Mouse (Mus musculus): ENCODE data around the gene Gpm6b. TPM values are rescaled to one million over a fixed set of nuclear protein-coding genes. Genes with fewer than 3 reads are reported as not detected.

Gene Gpm6b
- polyA plus RNA-seq, 1 experiment, result 2.4 TPM

DNA sequence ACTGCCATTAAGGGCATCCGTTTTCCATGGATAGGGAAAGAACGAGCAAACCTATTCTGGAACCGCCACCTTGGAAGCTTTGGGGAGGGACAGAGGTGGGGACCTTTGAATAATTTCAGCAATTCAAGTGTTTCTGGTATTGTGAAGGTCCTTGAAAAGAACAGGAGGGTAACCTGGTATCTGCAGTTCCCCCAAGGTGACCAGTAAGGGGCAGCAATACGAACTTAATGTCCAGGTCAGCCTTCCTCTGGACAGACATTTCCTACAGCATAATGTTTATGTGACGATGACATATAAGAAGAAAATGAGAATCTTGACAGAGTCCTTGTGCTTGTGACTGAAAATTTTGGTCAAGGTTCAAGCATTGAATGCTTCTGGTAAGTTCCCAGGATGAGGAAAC is 139.9 kb downstream of the Gpm6b start:
- H3K27me3 ChIP-seq (ENCODE audit: control insufficient read depth, insufficient read depth, low read length), result no peaks in the 10 kb centered on the region
- 96% methylated on average over 5 of the region's 5 CpGs for WGBS
- DNase-seq, result no peak
- no peaks in the 10 kb centered on the region for H3K4me1 ChIP-seq (replicated peaks; ENCODE audit: control insufficient read depth, insufficient read depth, low read length)
- H3K27ac ChIP-seq (ENCODE audit: control insufficient read depth, insufficient read depth, low read length), result no peak overlapping the region
- H3K36me3 ChIP-seq (ENCODE audit: control insufficient read depth, insufficient read depth, low read length), result no peaks in the 10 kb centered on the region
- TF ChIP-seq CTCF (IDR thresholded peaks at IDR 0.05; ENCODE audit: borderline replicate concordance, control insufficient read depth, extremely low read depth, insufficient read depth, low read length, poor library complexity) (no peak), POLR2A (IDR thresholded peaks at IDR 0.05; ENCODE audit: control insufficient read depth, extremely low read depth, insufficient read depth, low read length, poor library complexity) (no peak)
- no peak overlapping the region for H3K4me3 ChIP-seq (ENCODE audit: control insufficient read depth, insufficient read depth, low read length)

DNA sequence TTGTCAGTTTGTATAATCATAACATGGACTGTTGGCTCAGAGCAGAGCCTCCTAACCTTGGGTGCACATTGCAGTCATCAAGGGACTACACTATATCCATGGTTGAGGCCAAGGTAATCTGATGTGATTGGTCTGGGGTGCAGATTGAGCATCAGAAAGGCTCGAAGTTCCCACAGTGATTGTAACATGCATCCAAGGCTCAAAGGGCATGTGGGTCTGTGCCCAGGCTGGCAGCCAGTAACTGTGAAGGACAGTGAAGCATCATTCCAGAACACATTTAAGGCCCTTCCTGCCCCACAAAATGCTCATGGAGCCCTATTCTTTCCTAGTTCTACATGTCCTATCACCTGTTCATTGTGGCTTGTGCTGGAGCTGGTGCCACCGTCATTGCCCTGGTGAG is 144.9 kb downstream of the Gpm6b start:
- 84% methylated on average over 2 of the region's 2 CpGs for WGBS
- no peaks in the 10 kb centered on the region for H3K27me3 ChIP-seq (ENCODE audit: control insufficient read depth, insufficient read depth, low read length)

GRCm38 (mm10) chrX:166384935-166385334 is 146.2 kb downstream of the Gpm6b start:
- Histone ChIP-seq H3K27me3 (ENCODE audit: control insufficient read depth, insufficient read depth, low read length) (no peaks in the 10 kb centered on the region), H3K27ac (ENCODE audit: control insufficient read depth, insufficient read depth, low read length) (no peak overlapping the region), H3K4me3 (ENCODE audit: control insufficient read depth, insufficient read depth, low read length) (no peak overlapping the region), H3K4me1 (replicated peaks; ENCODE audit: control insufficient read depth, insufficient read depth, low read length) (no peaks in the 10 kb centered on the region), H3K36me3 (ENCODE audit: control insufficient read depth, insufficient read depth, low read length) (no peaks in the 10 kb centered on the region)
- TF ChIP-seq CTCF (IDR thresholded peaks at IDR 0.05; ENCODE audit: borderline replicate concordance, control insufficient read depth, extremely low read depth, insufficient read depth, low read length, poor library complexity) (no peak), POLR2A (IDR thresholded peaks at IDR 0.05; ENCODE audit: control insufficient read depth, extremely low read depth, insufficient read depth, low read length, poor library complexity) (no peak)
- DNase-seq, result no peak
- WGBS, result 90% methylated on average over 3 of the region's 3 CpGs

More for the DNA sequence above, 144.9 kb downstream of the Gpm6b start:
- no peaks in the 10 kb centered on the region for H3K36me3 ChIP-seq (ENCODE audit: control insufficient read depth, insufficient read depth, low read length)
- no peaks in the 10 kb centered on the region for H3K4me1 ChIP-seq (replicated peaks; ENCODE audit: control insufficient read depth, insufficient read depth, low read length)
- no peak overlapping the region for H3K27ac ChIP-seq (ENCODE audit: control insufficient read depth, insufficient read depth, low read length)
- no peak for DNase-seq
- no peak overlapping the region for H3K4me3 ChIP-seq (ENCODE audit: control insufficient read depth, insufficient read depth, low read length)
- TF ChIP-seq POLR2A (IDR thresholded peaks at IDR 0.05; ENCODE audit: control insufficient read depth, extremely low read depth, insufficient read depth, low read length, poor library complexity) (no peak), CTCF (IDR thresholded peaks at IDR 0.05; ENCODE audit: borderline replicate concordance, control insufficient read depth, extremely low read depth, insufficient read depth, low read length, poor library complexity) (no peak)

DNA sequence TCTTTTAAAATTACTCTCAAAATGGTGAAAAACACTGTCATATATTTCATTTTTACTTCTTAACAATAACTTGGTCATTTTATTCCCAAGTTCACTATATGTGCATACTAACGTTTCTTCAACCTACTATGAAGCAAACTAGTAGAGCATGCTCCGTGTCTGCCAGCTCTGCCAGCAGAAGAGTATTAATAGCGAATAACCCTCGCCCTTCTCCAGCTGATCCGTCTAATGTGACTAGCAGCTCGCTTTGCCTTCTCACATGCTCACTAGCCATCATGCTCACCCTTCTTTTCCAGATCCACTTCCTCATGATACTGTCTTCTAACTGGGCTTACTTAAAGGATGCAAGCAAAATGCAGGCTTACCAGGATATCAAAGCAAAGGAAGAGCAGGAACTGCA is 147.9 kb downstream of the Gpm6b start:
- Histone ChIP-seq H3K27me3 (ENCODE audit: control insufficient read depth, insufficient read depth, low read length) (no peaks in the 10 kb centered on the region), H3K4me1 (replicated peaks; ENCODE audit: control insufficient read depth, insufficient read depth, low read length) (no peaks in the 10 kb centered on the region), H3K27ac (ENCODE audit: control insufficient read depth, insufficient read depth, low read length) (no peak overlapping the region), H3K4me3 (ENCODE audit: control insufficient read depth, insufficient read depth, low read length) (no peak overlapping the region), H3K36me3 (ENCODE audit: control insufficient read depth, insufficient read depth, low read length) (no peaks in the 10 kb centered on the region)
- TF ChIP-seq CTCF (IDR thresholded peaks at IDR 0.05; ENCODE audit: borderline replicate concordance, control insufficient read depth, extremely low read depth, insufficient read depth, low read length, poor library complexity), result no peak
- TF ChIP-seq POLR2A (IDR thresholded peaks at IDR 0.05; ENCODE audit: control insufficient read depth, extremely low read depth, insufficient read depth, low read length, poor library complexity), result no peak
- WGBS, result 95% methylated on average over 6 of the region's 6 CpGs
- DNase-seq, result no peak

- no peak overlapping the region for H3K27ac ChIP-seq (ENCODE audit: control insufficient read depth, insufficient read depth, low read length)
- no peaks in the 10 kb centered on the region for H3K4me1 ChIP-seq (replicated peaks; ENCODE audit: control insufficient read depth, insufficient read depth, low read length)
- H3K36me3 ChIP-seq (ENCODE audit: control insufficient read depth, insufficient read depth, low read length), result no peaks in the 10 kb centered on the region
- DNase-seq, result peak; percentile 6
- TF ChIP-seq POLR2A (IDR thresholded peaks at IDR 0.05; ENCODE audit: control insufficient read depth, extremely low read depth, insufficient read depth, low read length, poor library complexity), result no peak
- no peak for TF ChIP-seq CTCF (IDR thresholded peaks at IDR 0.05; ENCODE audit: borderline replicate concordance, control insufficient read depth, extremely low read depth, insufficient read depth, low read length, poor library complexity)
- no peaks in the 10 kb centered on the region for H3K27me3 ChIP-seq (ENCODE audit: control insufficient read depth, insufficient read depth, low read length)
- no peak overlapping the region for H3K4me3 ChIP-seq (ENCODE audit: control insufficient read depth, insufficient read depth, low read length)
- 96% methylated on average over 1 of the region's 1 CpGs for WGBS
Observed at GRCm38 (mm10) chrX:166393753-166394152, 155.0 kb downstream of the Gpm6b start.

DNA sequence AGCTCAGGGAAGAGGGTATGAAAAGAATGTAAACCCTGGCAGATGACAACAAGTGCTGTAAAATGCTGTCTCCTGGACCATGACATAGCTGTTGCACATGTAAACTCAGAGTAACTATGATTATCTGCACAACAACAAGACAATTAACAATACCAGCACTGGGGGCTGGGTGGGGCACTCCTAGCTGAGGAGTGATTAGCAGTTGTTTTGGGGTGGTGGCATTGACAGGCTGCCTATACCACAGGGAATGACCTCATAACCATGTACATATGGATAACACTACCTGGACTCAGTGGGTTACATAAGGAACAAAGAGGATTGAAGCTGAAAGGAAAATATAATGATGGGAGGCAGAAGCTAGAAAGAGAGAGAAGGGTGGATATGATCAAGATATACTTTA is 169.2 kb downstream of the Gpm6b start:
- no peak for DNase-seq
- Histone ChIP-seq H3K27me3 (ENCODE audit: control insufficient read depth, insufficient read depth, low read length) (no peaks in the 10 kb centered on the region), H3K36me3 (ENCODE audit: control insufficient read depth, insufficient read depth, low read length) (peaks cover 9% of the 10 kb centered on the region; the same call in 1 of the 2 replicates), H3K4me1 (replicated peaks; ENCODE audit: control insufficient read depth, insufficient read depth, low read length) (no peaks in the 10 kb centered on the region), H3K27ac (ENCODE audit: control insufficient read depth, insufficient read depth, low read length) (no peak overlapping the region), H3K4me3 (ENCODE audit: control insufficient read depth, insufficient read depth, low read length) (no peak overlapping the region)
- TF ChIP-seq CTCF (IDR thresholded peaks at IDR 0.05; ENCODE audit: borderline replicate concordance, control insufficient read depth, extremely low read depth, insufficient read depth, low read length, poor library complexity) (no peak), POLR2A (IDR thresholded peaks at IDR 0.05; ENCODE audit: control insufficient read depth, extremely low read depth, insufficient read depth, low read length, poor library complexity) (no peak)

- H3K4me1 ChIP-seq (replicated peaks; ENCODE audit: control insufficient read depth, insufficient read depth, low read length), result no peaks in the 10 kb centered on the region
- DNase-seq, result peak; percentile 17
- no peak overlapping the region for H3K27ac ChIP-seq (ENCODE audit: control insufficient read depth, insufficient read depth, low read length)
- H3K4me3 ChIP-seq (ENCODE audit: control insufficient read depth, insufficient read depth, low read length), result no peak overlapping the region
- TF ChIP-seq POLR2A (IDR thresholded peaks at IDR 0.05; ENCODE audit: control insufficient read depth, extremely low read depth, insufficient read depth, low read length, poor library complexity) (no peak), CTCF (IDR thresholded peaks at IDR 0.05; ENCODE audit: borderline replicate concordance, control insufficient read depth, extremely low read depth, insufficient read depth, low read length, poor library complexity) (no peak)
- no peaks in the 10 kb centered on the region for H3K36me3 ChIP-seq (ENCODE audit: control insufficient read depth, insufficient read depth, low read length)
- no peaks in the 10 kb centered on the region for H3K27me3 ChIP-seq (ENCODE audit: control insufficient read depth, insufficient read depth, low read length)
- 54% methylated on average over 6 of the region's 6 CpGs for WGBS
Observed at GRCm38 (mm10) chrX:166416196-166416595, 177.5 kb downstream of the Gpm6b start.

Data from thymus, adult 2 months (tissue).